Mouse (Mus musculus): ENCODE results near the gene Gm42957. TPM values are rescaled to one million over a fixed set of nuclear protein-coding genes. Genes with fewer than 3 reads are reported as not detected.
A peak's percentile ranks its signal among the peaks of the same experiment; 100 is the strongest.

The Gm42957 gene
- polyA plus RNA-seq (2012; rRNA removed) = 0.05 and 0.06 TPM in 2 replicates

GRCm38 (mm10) chr3:96634928-96635879, at the start of gene Gm42957, which contains the start of gene Pex11b:
Gm42957 (plus strand) TSS chr3:96635474.
Pex11b (plus strand) TSS chr3:96635376.
- Histone ChIP-seq H3K4me3 (ENCODE audit: control insufficient read depth, low read depth, low read length) (peak within 1 kb of the TSS; percentile 93), H3K4me1 (ENCODE audit: control insufficient read depth, insufficient read depth, low read length) (peaks cover 6% of the 10 kb centered on the region), H3K36me3 (ENCODE audit: control insufficient read depth, insufficient read depth, low read length) (no peaks in the 10 kb centered on the region; the same call in 1 of the 2 replicates), H3K27me3 (ENCODE audit: control insufficient read depth, insufficient read depth, low read length) (no peaks in the 10 kb centered on the region), H3K27ac (ENCODE audit: control insufficient read depth, insufficient read depth, low read depth, low read length) (peak within 1 kb of the TSS; percentile 73)
- TF ChIP-seq CTCF (IDR thresholded peaks at IDR 0.05; ENCODE audit: control insufficient read depth, insufficient read depth, insufficient replicate concordance, low read depth, low read length) = no peak
- TF ChIP-seq POLR2A (IDR thresholded peaks at IDR 0.05; ENCODE audit: control insufficient read depth, low read depth, low read length) = peak; percentile 50

GRCm38 (mm10) chr3:96590657-96591056, 44.6 kb upstream of the Gm42957 start:
- no peaks in the 10 kb centered on the region for H3K27me3 ChIP-seq (ENCODE audit: control insufficient read depth, insufficient read depth, low read length)
- peaks cover 4% of the 10 kb centered on the region for H3K4me1 ChIP-seq (ENCODE audit: control insufficient read depth, insufficient read depth, low read length)
- TF ChIP-seq POLR2A (IDR thresholded peaks at IDR 0.05; ENCODE audit: control insufficient read depth, low read depth, low read length) (no peak), CTCF (IDR thresholded peaks at IDR 0.05; ENCODE audit: control insufficient read depth, insufficient read depth, insufficient replicate concordance, low read depth, low read length) (no peak)
- H3K27ac ChIP-seq (ENCODE audit: control insufficient read depth, insufficient read depth, low read depth, low read length) = no peak overlapping the region
- no peaks in the 10 kb centered on the region for H3K36me3 ChIP-seq (ENCODE audit: control insufficient read depth, insufficient read depth, low read length)
- H3K4me3 ChIP-seq (ENCODE audit: control insufficient read depth, low read depth, low read length) = no peak overlapping the region

- H3K27me3 ChIP-seq (ENCODE audit: control insufficient read depth, insufficient read depth, low read length) = no peaks in the 10 kb centered on the region
- H3K4me3 ChIP-seq (ENCODE audit: control insufficient read depth, low read depth, low read length) = peak overlapping the region; percentile 98
- TF ChIP-seq CTCF (IDR thresholded peaks at IDR 0.05; ENCODE audit: control insufficient read depth, insufficient read depth, insufficient replicate concordance, low read depth, low read length) (no peak), POLR2A (IDR thresholded peaks at IDR 0.05; ENCODE audit: control insufficient read depth, low read depth, low read length) (no peak)
- H3K4me1 ChIP-seq (ENCODE audit: control insufficient read depth, insufficient read depth, low read length) = peaks cover 23% of the 10 kb centered on the region
- H3K27ac ChIP-seq (ENCODE audit: control insufficient read depth, insufficient read depth, low read depth, low read length) = peak overlapping the region; percentile 96
- no peaks in the 10 kb centered on the region for H3K36me3 ChIP-seq (ENCODE audit: control insufficient read depth, insufficient read depth, low read length)
Measured at GRCm38 (mm10) chr3:96593374-96593773, 41.9 kb upstream of the Gm42957 start.

- H3K27ac ChIP-seq (ENCODE audit: control insufficient read depth, insufficient read depth, low read depth, low read length) = peak within 1 kb of the TSS; percentile 96
- no peaks in the 10 kb centered on the region for H3K27me3 ChIP-seq (ENCODE audit: control insufficient read depth, insufficient read depth, low read length)
- H3K4me3 ChIP-seq (ENCODE audit: control insufficient read depth, low read depth, low read length) = peak within 1 kb of the TSS; percentile 98
- TF ChIP-seq POLR2A (IDR thresholded peaks at IDR 0.05; ENCODE audit: control insufficient read depth, low read depth, low read length) (peak; percentile 89), CTCF (IDR thresholded peaks at IDR 0.05; ENCODE audit: control insufficient read depth, insufficient read depth, insufficient replicate concordance, low read depth, low read length) (0 out of 2 replicates have a peak, but pooled peaks have one; percentile 11)
- H3K4me1 ChIP-seq (ENCODE audit: control insufficient read depth, insufficient read depth, low read length) = peaks cover 23% of the 10 kb centered on the region
- H3K36me3 ChIP-seq (ENCODE audit: control insufficient read depth, insufficient read depth, low read length) = no peaks in the 10 kb centered on the region
Measured at GRCm38 (mm10) chr3:96593790-96594560, 41.3 kb upstream of the Gm42957 start, which contains the start of gene Polr3gl. Polr3gl (minus strand) TSS chr3:96594181.

GRCm38 (mm10) chr3:96594851-96595250, 40.4 kb upstream of the Gm42957 start:
- TF ChIP-seq POLR2A (IDR thresholded peaks at IDR 0.05; ENCODE audit: control insufficient read depth, low read depth, low read length) (no peak), CTCF (IDR thresholded peaks at IDR 0.05; ENCODE audit: control insufficient read depth, insufficient read depth, insufficient replicate concordance, low read depth, low read length) (no peak)
- peaks cover 23% of the 10 kb centered on the region for H3K4me1 ChIP-seq (ENCODE audit: control insufficient read depth, insufficient read depth, low read length)
- no peak overlapping the region for H3K4me3 ChIP-seq (ENCODE audit: control insufficient read depth, low read depth, low read length)
- no peaks in the 10 kb centered on the region for H3K36me3 ChIP-seq (ENCODE audit: control insufficient read depth, insufficient read depth, low read length)
- H3K27ac ChIP-seq (ENCODE audit: control insufficient read depth, insufficient read depth, low read depth, low read length) = no peak overlapping the region
- H3K27me3 ChIP-seq (ENCODE audit: control insufficient read depth, insufficient read depth, low read length) = no peaks in the 10 kb centered on the region

GRCm38 (mm10) chr3:96595661-96596060, 39.6 kb upstream of the Gm42957 start:
- H3K27me3 ChIP-seq (ENCODE audit: control insufficient read depth, insufficient read depth, low read length) = no peaks in the 10 kb centered on the region
- no peak overlapping the region for H3K27ac ChIP-seq (ENCODE audit: control insufficient read depth, insufficient read depth, low read depth, low read length)
- no peak for TF ChIP-seq CTCF (IDR thresholded peaks at IDR 0.05; ENCODE audit: control insufficient read depth, insufficient read depth, insufficient replicate concordance, low read depth, low read length)
- TF ChIP-seq POLR2A (IDR thresholded peaks at IDR 0.05; ENCODE audit: control insufficient read depth, low read depth, low read length) = no peak
- H3K4me1 ChIP-seq (ENCODE audit: control insufficient read depth, insufficient read depth, low read length) = peaks cover 23% of the 10 kb centered on the region
- no peak overlapping the region for H3K4me3 ChIP-seq (ENCODE audit: control insufficient read depth, low read depth, low read length)
- H3K36me3 ChIP-seq (ENCODE audit: control insufficient read depth, insufficient read depth, low read length) = no peaks in the 10 kb centered on the region

Data from testis, adult 2 months (tissue).